Mouse (Mus musculus) MEL (cell line): ENCODE measurements at regions not wholly inside any gene's neighbourhood (a gene's known extent, or its start where the extent isn't known, plus 50 kb on each side); places are given as distances from the start of the nearest gene placed in this dataset.

Source experiments
- CTCF ChIP-seq, 3 experiments: IDR thresholded peaks in 2 of 3; conservative IDR thresholded peaks in 1 of 3; 2 replicates each; pipeline ENCODE4 v1.5.1; 2011 to 2012; ENCODE audit warnings: low read length in 3 of 3, low read depth in 2 of 3, mild to moderate bottlenecking in 2 of 3, improper control_type of control experiment in 1 of 3, inconsistent platforms in 1 of 3, mixed read lengths in 1 of 3, moderate library complexity in 1 of 3; ENCODE audit not compliant: control insufficient read depth in 1 of 3, insufficient read depth in 1 of 3, poor library complexity in 1 of 3, severe bottlenecking in 1 of 3
- ELF1 ChIP-seq: IDR thresholded peaks from 2 replicates; pipeline ENCODE4 v1.6.1; 2014; ENCODE audit warnings: low read depth, mild to moderate bottlenecking, inconsistent platforms, low read length, improper control_type of control experiment, moderate library complexity
- HCFC1 ChIP-seq: IDR thresholded peaks from 2 replicates; pipeline ENCODE4 v1.6.1; 2012; ENCODE audit warnings: low read depth, mild to moderate bottlenecking, inconsistent platforms, low read length, improper control_type of control experiment, moderate library complexity
- JUND ChIP-seq: IDR thresholded peaks from 2 replicates; pipeline ENCODE4 v1.6.1; 2011; ENCODE audit warnings: low read depth, mild to moderate bottlenecking, improper control_type of control experiment, low read length
- MXI1 ChIP-seq: IDR thresholded peaks from 2 replicates; pipeline ENCODE4 v1.6.1; 2011; ENCODE audit warnings: mild to moderate bottlenecking, low read depth, low read length, improper control_type of control experiment
- NELFE ChIP-seq: IDR thresholded peaks from 2 replicates; pipeline ENCODE4 v1.6.1; 2011; ENCODE audit warnings: low read depth, low read length, improper control_type of control experiment
- POLR2A ChIP-seq, 2 experiments: IDR thresholded peaks; 2 replicates each; pipeline ENCODE4 v1.6.1; 2011 to 2012; ENCODE audit warnings: low read length in 2 of 2, mild to moderate bottlenecking in 2 of 2, control low read depth in 1 of 2, improper control_type of control experiment in 1 of 2, low read depth in 1 of 2, moderate library complexity in 1 of 2; ENCODE audit not compliant: control insufficient read depth in 1 of 2, insufficient read depth in 1 of 2, poor library complexity in 1 of 2
- TAL1 ChIP-seq: IDR thresholded peaks from 2 replicates; pipeline ENCODE4 v1.6.1; 2012; ENCODE audit warnings: mild to moderate bottlenecking, inconsistent platforms, low read length, moderate library complexity, mixed read lengths
- TCF12 ChIP-seq: IDR thresholded peaks from 2 replicates; pipeline ENCODE4 v1.6.1; 2014; ENCODE audit warnings: low read depth, mild to moderate bottlenecking, inconsistent platforms, low read length, improper control_type of control experiment, moderate library complexity
- USF1 ChIP-seq: IDR thresholded peaks from 2 replicates; pipeline ENCODE4 v1.6.1; 2014; ENCODE audit warnings: low read depth, mild to moderate bottlenecking, inconsistent platforms, low read length, improper control_type of control experiment, moderate library complexity
- USF2 ChIP-seq, 2 experiments: IDR thresholded peaks; 2 replicates each; pipeline ENCODE4 v1.6.1; 2011 to 2012; ENCODE audit warnings: improper control_type of control experiment in 2 of 2, low read length in 2 of 2, borderline replicate concordance in 1 of 2, inconsistent platforms in 1 of 2, low read depth in 1 of 2, mild to moderate bottlenecking in 1 of 2; ENCODE audit not compliant: insufficient read depth in 1 of 2
- ZMIZ1 ChIP-seq: IDR thresholded peaks from 2 replicates; pipeline ENCODE4 v1.6.1; 2012; ENCODE audit warnings: low read depth, mild to moderate bottlenecking, inconsistent platforms, low read length, improper control_type of control experiment, moderate library complexity

GRCm38 (mm10) chr2:3915141-3915540, 102.4 kb upstream of the Frmd4a start:
- TF ChIP-seq ZMIZ1, result no peak
- TF ChIP-seq ELF1, result no peak
- no peak for TF ChIP-seq USF2 (IDR thresholded peaks at IDR 0.05; ENCODE audit: borderline replicate concordance in 1 of 2, insufficient read depth in 1 of 2, low read depth in 1 of 2, low read length in 2 of 2)
- TF ChIP-seq MXI1, result no peak
- no peak for TF ChIP-seq CTCF (IDR thresholded peaks at IDR 0.05 in 2 of 3, conservative IDR thresholded peaks at IDR 0.05 in 1 of 3; ENCODE audit: control insufficient read depth in 1 of 3, insufficient read depth in 1 of 3, low read depth in 2 of 3, low read length in 3 of 3, poor library complexity in 1 of 3, severe bottlenecking in 1 of 3)
- TF ChIP-seq HCFC1, result no peak
- TF ChIP-seq TAL1, result no peak
- no peak for TF ChIP-seq JUND
- TF ChIP-seq USF1, result no peak
- TF ChIP-seq NELFE, result no peak
- no peak for TF ChIP-seq POLR2A (IDR thresholded peaks at IDR 0.05; ENCODE audit: control insufficient read depth in 1 of 2, insufficient read depth in 1 of 2, low read depth in 1 of 2, low read length in 2 of 2, poor library complexity in 1 of 2)
- no peak for TF ChIP-seq TCF12
